Mouse (Mus musculus) liver, adult (tissue): ENCODE data around the gene Adgre4.
"Not testable (repeated sequence)": the region's sequence is repeated elsewhere in the genome, so short reads cannot be mapped to it uniquely, and the experiment has no call there.

Experiments
- GATA4 ChIP-seq: IDR thresholded peaks from 2 replicates; pipeline ENCODE4 v1.6.1; 2014; ENCODE audit warnings: mild to moderate bottlenecking, low read length; ENCODE audit not compliant: insufficient replicate concordance

Gene Adgre4

DNA sequence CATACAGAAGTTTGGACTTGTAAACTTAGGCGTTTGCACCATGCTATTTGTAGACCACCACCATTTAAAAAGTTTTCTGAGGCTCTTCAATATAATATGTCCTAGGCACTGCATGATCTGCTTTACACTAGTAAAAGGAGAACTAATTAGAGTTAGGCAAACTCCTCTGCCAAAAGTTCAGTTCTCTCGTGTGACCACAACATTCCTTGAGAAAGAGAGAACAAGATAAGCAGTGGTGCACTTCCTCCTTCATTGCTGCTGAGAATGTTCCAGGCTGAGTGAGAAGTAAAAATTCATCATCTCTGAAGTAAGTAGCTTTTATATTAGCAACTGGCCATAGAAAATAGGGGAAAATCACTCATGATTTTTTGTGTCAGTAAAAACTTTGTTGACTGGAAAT lies at the start of gene Adgre4:
Gene Adgre4, plus strand, starts transcription at position 199 of the 400 bp plus-strand sequence.
- no peak for TF ChIP-seq GATA4

DNA sequence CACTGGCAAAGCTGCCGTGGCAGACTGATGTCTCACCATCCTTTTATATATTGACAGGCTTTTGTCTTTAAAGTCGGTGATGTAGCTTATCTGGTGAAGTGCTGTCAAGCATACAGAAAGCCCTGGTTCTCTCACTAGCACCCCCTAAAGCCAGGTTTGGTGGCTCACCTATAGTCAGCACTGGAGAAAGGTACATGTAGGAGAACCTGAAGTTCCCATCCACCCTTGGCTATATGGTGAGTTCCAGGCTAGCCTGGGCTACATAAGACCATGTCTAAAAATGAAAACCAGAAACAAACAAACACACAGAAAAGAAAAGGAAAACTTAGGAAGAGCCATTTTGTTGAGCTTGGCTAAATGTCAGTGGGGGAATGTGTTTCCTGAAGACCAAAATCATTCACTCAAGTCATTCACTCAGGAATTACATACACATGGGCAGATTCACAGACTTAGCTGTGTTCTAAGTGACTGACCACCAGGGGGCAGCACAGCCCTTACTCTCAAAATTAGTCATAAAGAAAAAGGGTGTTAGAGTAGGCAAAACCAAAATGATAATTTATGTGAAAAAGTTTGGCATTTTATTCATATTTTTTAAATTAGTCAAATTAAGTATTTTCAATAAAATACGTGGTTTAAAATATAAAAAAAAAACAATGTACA lies 47.5 kb upstream of the Adgre4 start:
- no peak for TF ChIP-seq GATA4

DNA sequence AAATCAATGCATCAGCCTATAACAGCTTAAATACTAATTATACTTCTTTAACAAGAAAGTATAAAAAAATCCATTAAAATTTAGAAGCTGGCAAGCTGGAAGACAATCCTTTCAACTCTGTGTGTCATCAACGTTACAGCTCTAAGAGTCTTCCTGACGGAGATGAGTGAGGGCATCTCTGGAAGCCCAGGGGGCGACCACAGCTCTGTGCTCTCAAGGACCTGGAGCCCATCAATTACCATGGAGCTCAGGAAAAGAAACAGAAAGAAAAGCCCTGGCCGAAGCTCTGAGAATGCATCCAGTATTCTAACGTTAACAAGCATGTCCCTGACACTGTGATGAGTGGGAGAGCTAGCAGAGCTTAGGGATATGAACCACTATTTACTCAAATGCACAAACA lies 46.9 kb upstream of the Adgre4 start:
- TF ChIP-seq GATA4 = no peak

DNA sequence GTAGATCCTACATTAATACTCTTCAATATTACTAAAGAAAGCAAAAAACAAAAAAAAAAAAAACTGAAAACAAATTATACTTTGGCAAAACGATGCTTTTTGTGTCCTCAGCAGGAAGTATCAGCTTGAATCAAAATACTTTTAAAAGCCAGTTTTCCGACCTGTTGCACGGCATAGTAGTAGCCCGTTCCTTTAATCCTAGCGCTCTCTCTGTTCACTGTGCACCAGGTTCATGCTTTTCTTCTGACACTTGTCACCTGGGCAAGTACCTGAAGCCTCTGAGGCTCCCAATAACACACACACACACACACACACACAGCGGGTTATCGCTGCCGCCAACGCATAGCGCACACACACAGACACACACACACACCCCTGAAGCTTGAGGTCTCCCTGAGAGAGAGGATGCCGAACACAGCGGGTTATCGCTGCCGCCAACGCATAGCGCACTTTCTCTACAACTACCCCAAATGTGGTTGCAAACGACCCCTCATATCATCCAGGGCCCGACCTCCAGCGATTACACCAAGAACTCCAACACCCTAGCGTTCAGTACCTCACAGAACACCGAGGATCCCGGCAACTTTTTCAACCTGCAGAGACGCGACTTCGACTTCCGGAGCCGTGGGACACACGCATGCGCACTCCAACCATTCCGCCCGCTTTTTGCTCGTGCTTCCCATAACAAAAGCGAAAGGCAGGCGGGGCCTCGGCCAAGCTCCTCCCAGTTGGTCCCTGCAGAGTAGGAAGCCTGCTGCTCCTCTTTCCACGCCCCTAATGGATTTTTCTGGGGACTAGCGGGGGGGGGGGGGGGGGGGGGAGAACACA lies 37.6 kb upstream of the Adgre4 start, which contains the start of gene Pot1b:
Gene Pot1b, minus strand, starts transcription at position 645 of the 828 bp plus-strand sequence.
- no peak for TF ChIP-seq GATA4

DNA sequence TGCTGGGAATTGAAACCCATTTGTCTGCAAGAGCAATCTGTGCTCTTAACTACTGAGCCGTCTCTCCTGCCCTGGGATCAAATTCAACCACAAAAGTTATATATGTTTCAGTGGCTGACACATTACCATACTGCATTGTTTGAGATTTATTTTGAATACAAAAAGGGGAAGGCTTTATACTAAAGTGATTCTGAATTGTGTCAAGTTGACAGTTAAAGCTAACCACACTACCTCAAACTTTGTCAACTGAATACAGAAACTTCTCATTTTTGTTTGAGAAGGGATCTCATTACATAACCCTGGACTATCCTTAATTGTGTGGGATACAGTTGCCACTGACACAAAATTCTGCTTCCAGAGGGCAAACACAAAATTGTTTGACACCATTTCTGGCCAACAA lies 28.5 kb upstream of the Adgre4 start:
- TF ChIP-seq GATA4 = no peak

DNA sequence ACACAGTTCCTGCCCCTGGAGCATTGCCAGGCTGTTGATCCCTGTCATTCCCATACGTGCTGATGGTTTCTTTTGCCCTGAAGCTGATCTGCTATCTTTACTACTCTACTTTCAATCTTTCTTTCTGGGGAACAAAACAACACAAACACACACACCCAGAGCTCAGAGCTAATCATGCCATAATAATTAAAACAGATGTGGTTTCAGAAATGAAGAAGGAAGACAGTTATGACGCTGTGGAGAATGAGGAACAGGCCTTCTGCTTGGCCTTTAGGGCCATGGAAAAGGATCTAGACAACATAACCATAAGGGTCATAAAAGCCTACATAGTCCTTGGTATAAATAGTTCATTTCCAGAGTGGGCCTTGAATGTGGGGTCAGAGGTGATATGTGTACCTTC lies 27.5 kb upstream of the Adgre4 start:
- no peak for TF ChIP-seq GATA4

DNA sequence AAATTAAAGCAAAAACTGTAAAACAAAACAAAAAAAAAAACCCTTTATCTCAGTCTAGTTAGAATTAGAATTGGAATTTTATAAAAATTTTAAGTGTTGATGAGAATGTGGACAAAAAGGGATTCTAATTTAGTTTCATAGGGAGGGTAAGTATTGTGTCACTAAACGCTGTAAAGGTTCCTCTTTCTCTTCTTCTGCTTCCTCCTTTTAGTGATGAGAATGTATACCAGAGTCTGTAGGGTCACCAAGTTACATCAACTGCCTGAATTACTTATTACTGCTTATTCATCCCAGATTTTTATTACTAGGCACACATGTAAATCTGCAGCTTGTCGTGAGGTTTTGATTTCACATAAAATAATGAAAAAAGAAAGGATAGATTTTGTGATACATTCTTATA lies 23.6 kb upstream of the Adgre4 start:
- TF ChIP-seq GATA4 = no peak

DNA sequence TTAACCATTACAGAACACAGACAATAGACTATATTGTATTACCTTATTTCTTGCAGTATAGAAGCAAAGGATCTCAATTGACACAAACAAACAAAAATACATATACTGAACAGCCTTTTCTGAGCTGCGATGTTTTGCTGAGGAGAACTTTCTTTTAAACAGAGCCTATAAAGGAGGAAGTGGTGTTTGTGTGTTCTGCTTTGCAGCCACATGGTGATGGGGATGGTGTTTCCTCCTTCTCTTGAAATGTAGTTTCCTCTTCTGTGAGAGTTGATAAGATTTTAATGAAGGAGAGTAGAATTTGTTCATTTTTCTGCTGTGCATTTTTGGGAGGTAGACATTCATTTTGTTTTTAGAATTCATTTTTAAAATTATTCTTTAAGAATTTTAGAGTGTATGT lies 13.1 kb upstream of the Adgre4 start:
- no peak for TF ChIP-seq GATA4

DNA sequence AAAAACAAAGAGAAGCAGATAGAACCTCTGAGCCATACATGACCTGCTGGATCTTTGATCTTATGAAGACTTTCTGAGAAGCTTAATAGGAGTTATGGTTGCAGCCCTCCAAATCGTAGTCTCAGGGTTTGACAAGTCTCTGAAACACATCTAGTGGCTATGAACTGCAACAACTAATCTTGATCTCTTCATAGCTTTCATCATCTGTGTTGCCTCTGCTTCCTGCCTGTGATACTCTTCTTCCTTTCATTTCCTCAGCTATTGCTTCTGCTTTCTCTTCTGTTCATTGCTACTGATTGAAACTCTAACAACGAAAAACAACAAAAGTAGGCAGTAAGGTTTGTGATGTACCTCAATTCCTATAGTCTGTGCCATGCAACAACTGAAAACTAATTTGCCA lies 1.4 kb downstream of the Adgre4 start:
- TF ChIP-seq GATA4 = no peak

DNA sequence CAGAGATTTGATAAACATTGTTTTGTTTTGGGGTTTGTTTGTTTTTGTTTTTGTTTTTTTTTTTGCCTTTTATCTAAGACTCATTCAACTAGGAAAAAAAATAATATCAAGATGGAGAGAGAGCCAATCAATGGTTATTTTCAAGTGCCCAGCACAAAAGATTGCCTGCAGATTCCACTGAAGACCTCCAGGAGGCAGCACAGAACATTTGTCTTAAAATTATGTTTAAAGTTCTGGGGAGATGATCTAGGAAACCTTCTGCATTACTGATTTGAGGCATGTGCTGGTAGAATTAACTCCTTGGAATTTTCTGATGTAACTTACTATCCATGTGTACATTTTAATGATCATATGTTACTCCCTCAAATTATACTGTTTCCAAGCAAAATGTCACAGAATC lies 63.9 kb downstream of the Adgre4 start:
- TF ChIP-seq GATA4 = no peak

DNA sequence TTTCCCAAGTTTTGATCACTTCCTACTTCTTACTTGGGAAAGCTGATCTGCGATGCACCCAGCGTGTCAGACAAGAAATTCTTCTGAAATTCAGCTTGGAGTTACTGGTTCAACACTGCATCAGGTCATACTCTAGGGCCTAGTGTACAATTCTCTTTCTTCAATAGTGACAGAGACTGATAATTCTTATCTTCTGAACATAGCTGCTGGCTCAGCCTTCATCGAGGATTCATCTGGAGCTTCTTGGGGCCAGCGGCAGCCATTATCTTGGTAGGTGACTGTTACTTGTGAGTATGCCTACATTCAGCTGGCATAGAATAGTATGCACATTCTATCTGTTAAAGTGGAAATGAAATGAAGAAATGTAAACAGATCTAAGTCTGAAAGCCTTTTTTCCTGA lies 67.1 kb downstream of the Adgre4 start:
- TF ChIP-seq GATA4 = no peak

DNA sequence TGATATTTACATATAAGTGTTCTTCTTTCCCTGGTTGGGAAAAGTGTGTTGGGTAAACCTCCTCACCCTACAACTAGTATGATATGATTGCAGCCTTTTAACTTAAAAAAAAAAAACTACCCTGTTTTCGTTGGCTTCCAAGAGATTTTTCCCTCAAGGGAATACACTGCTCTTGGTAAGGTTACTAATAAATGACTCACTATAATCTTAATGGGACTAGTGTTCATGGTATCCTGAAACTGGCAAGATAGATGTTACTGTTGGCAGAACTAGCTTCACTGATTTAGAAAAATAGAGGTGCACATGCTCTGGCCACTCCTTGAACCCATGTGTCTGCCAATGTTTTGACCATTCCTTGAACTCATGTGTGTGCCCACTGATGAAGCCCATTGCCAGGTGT lies 71.8 kb downstream of the Adgre4 start:
- no peak for TF ChIP-seq GATA4

DNA sequence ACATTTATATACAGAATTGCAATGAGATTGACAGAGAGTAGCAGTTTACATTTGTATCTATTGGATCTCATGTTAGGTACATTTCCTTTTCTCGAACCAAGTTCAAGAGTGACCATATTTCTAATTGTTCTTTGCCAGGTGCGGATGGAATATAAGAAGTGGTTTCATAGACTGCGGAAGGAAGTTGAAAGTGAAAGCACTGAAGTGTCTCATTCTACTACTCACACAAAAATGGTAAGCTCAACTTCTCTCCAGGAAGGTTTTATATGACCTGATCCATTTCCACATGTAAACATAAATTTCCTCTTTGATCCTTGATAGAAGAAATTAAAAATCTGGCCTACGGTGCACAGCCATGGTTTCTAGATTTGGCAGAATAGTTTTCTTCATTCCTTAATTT lies 93.3 kb downstream of the Adgre4 start:
- TF ChIP-seq GATA4 = no peak

DNA sequence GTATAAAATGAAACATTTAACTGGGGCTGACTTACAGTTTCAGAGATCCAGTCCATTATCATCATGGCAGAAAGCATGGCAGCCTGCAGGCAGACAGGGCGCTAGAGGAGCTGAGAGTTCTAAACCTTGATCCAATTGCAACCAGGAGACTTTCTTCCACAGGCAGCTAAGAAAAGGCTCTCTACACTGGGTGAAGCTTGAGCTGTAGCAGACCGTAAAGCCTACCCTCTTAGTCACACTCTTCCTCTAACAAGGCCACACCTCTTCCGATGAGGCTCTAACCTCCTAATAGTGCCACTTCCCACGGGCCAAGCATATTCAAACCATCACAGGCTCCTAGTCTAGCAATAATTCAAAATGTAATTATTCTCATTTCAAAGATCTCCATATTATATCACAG lies 127.4 kb downstream of the Adgre4 start:
- no peak for TF ChIP-seq GATA4

DNA sequence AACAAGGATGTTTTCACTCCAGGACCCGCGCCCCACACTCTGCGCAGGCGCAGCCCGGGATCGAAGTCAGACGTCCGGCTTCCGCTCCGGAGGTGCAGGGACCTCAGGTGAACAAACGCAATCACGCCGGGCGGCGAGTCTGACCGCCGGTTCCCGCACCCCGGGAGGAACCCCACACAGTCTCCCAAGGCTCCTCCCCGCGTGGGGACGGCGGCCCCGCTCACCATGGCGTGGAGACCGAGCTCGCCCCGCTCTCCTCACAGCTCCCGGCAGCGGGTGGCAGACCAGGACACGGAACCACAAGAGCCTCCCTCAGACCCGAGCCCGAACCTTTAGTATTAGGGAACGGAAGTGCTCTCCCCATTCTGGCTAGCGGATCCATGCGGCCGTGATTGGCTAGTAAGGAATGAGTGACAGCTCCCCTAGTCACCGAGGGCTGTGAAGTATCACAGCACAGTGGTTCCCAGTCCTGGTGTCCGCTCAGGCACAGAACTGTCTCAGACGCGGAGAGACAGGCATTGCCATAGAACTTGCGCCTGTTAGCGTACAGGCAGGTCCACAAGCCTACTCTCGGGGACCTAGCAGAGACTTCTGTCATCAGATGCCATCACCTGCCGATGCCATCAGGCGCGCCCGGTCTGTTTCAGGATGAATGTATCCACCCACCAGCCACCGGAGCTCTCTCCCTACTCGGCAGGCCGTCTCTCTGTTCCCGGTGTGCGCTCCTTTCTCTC lies 129.0 kb downstream of the Adgre4 start, which contains the start of gene Zfp119a:
Gene Zfp119a, minus strand, starts transcription at position 295 of the 734 bp plus-strand sequence.
- not testable (repeated sequence) for TF ChIP-seq GATA4

DNA sequence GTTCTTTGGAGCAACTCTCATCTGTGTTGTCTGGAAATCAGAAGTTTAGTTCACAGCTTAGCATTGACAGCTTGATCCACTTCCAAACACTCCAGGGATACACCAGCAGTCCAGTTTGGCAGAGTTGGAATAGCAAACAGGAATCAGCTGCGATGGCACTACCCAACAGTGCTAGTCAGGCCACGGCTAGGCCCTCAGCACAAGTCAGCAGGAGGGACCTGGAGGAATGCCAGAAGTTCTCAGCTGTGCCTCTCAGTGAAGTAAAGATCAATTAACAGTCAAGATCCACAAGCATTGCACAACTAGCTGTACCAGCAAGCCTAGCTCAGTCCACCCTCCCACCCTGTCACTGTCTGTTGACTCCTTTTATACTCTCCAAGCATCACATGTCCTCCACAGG lies 133.8 kb downstream of the Adgre4 start:
- no peak for TF ChIP-seq GATA4
